Mouse (Mus musculus): ENCODE data around the gene Zfp628. TPM values are rescaled to one million over a fixed set of nuclear protein-coding genes. Genes with fewer than 3 reads are reported as not detected.

Gene Zfp628
- total RNA-seq, 2 experiments from 2014 or later = 13.7 to 15.5 TPM

DNA sequence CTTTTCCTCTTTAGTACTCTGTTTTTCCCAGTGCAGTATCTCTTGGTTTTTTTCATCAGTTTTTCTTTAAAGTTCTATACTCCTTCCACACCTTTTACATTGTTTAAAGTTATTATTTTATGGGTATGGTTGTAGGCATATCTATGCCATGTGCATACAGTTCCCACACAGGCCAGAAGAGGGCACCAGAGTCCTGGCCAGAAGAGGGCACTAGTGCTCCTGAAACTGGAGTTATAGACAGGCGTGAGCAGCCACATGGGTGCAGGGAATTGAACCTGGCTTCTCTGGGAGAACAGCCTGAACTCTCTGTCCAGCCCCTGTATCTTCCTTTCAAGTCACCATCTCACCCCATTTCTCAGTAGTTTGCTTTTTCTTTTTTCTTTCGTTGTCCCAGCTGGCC lies 23.4 kb downstream of the Zfp628 start:
- DNase-seq = peak; percentile 83 to 86

DNA sequence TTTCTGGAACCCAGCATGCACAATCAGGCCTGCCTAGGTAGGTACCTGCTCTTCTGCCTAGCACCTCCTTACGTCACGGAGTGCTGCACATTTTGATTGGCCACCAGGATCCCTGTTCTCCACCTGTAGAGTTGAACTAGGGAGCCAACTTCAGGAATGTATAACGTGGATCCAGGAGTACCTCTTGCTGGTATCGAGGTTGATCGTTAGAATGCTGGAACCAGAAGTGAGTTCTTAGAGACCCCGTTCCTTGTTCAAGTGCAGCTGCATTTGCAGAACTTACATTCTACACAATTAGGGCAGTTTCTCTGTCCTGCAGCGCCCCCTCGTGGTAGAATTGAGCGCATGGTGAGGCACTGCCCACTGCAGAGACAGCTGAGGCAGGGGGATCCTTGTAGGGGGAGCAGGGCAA lies 25.1 kb downstream of the Zfp628 start:
- DNase-seq = peak; percentile 87 to 89

DNA sequence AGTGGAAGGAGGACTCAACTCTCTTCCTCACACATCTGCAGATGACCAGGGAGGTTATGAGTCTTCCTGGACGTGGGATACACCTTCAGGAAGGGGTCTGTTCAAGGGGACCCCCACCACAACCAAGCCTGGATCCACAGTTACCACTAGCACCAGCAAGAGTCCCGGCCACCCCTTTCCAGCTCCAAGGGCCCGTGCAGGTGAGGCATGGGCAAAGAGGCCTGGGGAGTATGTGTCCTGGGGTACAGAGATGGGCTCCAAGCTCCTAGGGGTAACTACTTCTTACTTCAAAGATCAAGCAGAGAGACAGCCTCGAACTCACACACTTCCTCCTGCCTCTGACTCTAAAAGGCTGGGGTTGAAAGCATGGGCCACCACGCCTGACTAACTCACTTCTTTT lies 27.7 kb downstream of the Zfp628 start:
- no peak for DNase-seq

DNA sequence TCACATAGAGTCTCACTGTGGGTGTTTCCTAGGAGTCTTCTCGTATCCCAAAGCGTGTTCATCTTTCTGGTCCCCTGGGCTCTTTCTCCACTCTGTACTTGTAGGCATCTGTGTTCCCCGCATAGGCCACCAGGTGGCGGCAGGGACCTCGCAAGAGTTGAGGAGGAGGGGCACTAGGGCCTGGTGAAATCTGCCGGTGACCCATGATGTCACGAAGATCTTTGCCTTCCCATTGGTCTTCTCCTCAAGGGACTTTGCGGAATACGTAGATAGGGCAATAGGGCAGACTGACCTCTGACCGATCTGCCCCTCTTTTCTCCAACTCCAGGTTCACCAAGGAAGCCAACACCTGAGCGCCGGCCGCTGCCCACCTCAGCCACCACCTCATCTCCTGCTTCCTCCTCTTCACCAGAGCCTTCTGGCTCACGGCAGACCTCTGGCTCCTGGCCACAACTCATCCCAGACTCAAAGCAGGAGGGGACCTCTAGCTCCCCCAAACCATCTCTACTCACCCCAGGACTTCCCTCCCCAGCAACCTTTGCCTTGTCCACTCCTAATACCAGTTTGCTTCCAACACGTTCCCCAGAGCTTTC lies 28.3 kb downstream of the Zfp628 start:
- peak; percentile 94 to 95 for DNase-seq

DNA sequence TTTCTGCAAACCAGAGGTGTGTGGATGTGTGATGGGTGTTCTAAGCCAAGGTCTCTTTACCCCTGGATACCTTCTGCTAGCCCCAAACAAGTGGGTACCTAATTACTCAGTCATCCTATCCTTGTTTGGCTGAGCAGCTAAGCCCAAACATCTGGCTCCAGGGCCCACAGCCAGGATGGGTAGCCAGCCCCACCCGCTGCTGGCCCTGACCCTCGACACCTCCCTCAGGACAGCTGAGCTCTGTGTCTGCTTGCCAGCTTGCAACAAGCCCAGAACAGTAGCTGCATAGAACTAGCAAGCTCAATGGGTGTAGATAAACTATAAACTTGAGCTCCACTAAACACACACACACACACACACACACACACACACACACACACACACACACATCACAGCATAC lies 32.8 kb downstream of the Zfp628 start:
- DNase-seq = peak; percentile 77 to 80

DNA sequence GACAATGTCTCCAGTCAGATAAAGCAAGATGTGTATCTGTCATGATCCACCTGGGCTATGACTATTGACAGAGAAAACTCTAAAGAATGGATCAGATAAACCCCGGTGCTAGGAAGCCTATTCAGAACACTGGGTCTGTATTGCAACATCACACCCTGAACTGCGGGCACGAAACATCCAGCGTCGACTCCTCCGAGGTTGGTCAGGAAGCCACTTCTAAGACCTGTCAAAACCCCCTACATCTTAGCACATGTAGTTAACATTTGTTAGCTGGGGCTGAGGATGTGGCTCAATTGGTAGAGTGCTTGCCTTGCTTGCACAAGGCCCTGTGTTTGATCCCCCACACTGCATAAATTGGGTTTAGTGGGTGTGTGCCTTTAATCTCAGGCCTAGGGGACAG lies 33.4 kb downstream of the Zfp628 start:
- DNase-seq = no peak

DNA sequence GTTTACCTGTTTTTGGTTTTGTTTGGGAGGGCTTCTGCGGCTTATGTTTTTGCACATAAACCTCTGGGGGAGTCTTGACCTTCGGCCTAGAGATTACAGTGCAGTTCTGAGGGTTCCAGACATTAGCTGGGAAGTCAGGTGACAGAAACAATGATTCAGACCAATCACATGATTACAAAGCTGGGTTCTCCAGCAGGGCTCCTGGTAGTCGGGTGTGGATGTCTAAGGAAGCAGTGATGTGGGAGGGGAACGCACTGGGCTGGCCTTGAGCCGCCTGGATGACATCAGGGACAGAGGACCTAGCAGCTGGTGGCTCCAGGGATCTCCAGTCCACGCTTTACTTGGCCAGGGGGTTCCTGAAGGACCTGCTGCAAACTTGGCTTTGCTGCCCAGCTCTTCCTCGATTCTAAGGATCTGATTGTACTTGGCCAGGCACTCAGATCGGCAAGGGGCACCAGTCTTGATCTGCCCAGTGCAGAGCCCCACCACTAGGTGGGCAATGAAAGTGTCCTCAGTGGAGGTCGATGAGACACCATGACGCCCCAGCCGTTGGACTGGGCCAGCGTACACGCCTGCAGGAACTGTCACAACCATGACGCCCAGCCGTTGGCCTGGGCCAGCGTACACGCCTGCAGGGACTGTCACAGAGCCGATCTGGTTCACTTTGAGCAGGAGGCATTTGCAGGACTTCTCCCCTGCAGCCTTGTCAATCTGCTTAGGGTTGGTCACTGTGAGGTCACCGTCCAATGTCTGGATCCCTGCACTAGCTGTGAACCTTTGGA lies 35.7 kb downstream of the Zfp628 start:
- DNase-seq = peak; percentile 62 to 71

DNA sequence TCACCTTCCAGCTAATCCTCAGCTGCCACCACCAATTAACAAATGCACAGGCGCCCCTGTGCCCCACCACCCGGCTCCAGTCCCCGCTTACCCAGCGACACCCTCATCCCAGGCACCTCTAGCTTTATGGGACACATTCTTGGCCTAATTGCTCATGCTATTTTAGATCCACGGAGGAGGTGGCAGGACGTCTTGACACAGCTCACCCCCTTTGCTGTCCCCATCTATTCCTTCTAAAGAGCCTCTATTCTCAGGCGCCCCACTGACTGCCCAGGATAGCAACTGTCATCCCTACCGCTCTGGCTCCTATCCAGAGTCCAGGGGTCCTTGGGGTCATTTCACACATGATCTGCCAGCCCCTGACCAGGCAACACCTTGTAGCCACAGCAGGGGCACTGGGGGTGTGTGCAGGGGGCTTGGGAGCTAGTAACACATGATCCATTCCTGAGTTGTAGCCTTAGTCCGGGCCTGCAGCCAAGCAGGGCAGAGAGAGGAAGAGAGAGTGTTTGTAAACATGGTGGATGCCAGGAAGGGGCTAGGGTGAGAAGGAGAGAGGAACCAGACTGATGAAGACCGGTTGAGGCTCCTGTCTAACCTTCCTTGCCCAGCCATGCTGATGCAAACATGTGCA lies 38.9 kb downstream of the Zfp628 start:
- no peak for DNase-seq

DNA sequence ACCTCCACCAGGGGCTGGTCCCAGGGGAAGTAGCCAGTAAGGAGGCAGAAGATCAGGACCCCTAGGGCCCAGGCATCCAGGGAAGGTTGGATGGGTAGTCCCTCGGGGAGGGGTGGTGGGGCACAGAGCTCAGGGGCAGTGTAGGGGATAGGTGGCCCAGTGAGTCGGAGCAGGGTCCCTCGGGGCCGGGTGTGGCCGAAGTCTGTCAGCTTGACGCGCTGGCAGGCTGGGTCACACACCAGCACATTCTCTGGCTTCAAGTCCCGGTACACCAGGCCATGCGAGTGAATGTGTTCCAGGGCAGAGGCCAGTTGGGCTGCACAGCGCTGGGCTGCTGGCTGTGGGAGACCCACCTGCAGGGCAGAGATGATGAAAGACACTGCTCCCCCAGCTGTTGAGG lies 42.3 kb downstream of the Zfp628 start:
- no peak for DNase-seq

DNA sequence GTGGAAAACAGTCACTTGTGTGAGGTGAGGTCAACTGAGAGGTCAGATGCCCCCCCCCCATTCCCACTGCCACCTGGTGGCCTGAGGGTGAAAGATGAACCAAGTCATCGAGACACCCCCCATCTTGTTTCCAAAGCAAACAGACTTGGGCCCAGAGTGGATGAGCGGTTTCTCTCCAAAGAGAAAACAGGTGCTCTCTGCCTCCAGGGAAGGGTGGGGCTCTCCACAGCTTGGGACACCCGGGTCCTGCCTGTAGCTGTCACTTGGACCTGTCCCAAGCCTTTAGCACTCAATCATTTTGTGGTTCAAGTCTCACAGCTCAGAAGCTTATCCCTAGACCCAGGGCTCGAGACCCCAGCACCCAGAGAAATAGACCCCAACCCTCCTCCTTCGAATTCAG lies 48.5 kb downstream of the Zfp628 start:
- DNase-seq = no peak

DNA sequence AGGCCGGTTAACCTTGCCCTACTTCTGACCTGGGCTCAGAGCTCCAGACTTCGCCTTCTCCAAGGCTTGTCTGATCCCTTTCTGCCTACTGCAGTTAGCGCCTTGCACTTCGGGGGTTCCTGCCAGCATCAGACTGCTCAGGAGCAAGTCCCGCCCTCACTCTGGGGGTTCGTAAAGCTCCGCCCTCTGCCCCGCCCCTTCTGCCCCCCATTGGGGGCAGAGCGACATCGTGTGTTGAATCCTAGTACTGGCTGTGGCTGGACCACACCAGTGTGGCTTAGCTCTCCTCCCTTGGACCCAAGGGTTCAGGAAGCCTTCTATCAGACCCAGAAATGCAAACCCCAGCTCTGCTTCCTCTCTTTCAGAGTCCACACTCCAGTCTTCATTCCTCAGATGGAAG lies 49.3 kb downstream of the Zfp628 start, which contains the start of gene Sbk2:
Gene Sbk2 (minus strand): TSS at position 135 of the 400 bp plus-strand sequence.
- peak; percentile 88 to 91 for DNase-seq

DNA sequence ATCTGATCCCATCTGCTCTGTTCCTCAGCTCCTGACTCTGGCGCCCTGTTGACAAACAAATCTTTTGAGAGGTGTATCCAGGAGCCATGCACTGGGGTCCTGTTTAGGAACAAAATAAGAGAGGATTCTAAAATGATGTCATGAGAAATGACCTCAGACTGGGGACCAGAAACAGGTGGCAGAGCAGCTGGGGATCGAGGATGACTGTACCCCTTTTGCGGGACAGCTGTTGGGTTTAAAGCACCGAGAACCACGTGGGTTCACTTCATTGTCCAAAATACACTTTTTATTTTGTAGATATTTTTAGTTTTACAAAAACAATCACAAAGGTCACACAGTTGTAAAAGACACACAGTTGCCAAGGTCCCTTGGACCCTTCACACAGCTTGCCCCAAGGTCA lies 50.0 kb downstream of the Zfp628 start:
- no peak for DNase-seq

DNA sequence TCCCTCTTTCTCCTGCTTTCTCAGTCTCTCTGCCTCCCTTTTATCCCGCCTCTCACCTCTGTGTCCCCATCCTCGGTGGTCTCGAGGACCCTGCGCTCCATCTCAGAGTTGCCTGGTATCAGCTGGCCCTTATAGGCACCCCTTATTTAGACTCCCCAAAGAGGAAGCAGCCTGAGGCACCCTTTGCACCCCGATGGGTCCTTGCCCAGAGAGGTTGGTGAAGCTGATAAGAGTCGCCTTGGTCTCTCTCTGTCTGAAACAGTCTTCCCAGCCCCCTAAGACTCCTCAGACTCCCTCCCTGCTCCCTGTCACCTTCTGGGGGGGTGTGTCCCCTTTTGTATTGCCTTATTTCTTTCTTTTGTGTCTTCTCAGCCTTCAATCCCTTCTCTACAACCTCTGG lies 56.1 kb downstream of the Zfp628 start, which contains the start of gene Sbk3:
Gene Sbk3 (minus strand): TSS at position 101 of the 400 bp plus-strand sequence.
- DNase-seq = no peak

Other genes with a start within 250 kb of the Zfp628 start
- 10 to 100 TPM; 47.8 to 50.7 TPM for gene Hspbp1, start 230.1 kb upstream of the Zfp628 start, total RNA-seq (2021)
- gene Brsk1, start 224.6 kb upstream of the Zfp628 start, total RNA-seq (2021) = 1 to 10 TPM; 6.6 to 8.0 TPM
- gene Tmem150b, start 190.0 kb upstream of the Zfp628 start, total RNA-seq (2021) = under 1 TPM; 0.16 to 0.43 TPM
- gene Kmt5c, start 175.1 kb upstream of the Zfp628 start, total RNA-seq (2021) = 10 to 100 TPM; 30.5 to 34.6 TPM
- 1 to 10 TPM; 7.5 to 7.8 TPM for gene Cox6b2, start 162.1 kb upstream of the Zfp628 start, total RNA-seq (2021)
- gene Fam71e2, start 143.9 kb upstream of the Zfp628 start, total RNA-seq (2021) = not detected
- under 1 TPM; 0.13 to 0.56 TPM for gene Il11, start 132.4 kb upstream of the Zfp628 start, total RNA-seq (2021)
- gene Tmem190, start 132.3 kb upstream of the Zfp628 start, total RNA-seq (2021) = not detected
- gene Tmem238, start 125.6 kb upstream of the Zfp628 start, total RNA-seq (2021) = 10 to 100 TPM in 1 of 2 experiments, 1 to 10 TPM in 1; 8.2 to 15.0 TPM
- gene Rpl28, start 122.3 kb upstream of the Zfp628 start, total RNA-seq (2021) = 1,000 to 10,000 TPM in 1 of 2 experiments, 100 to 1,000 TPM in 1; 989 to 1,001 TPM
- gene Ube2s, start 102.6 kb upstream of the Zfp628 start, total RNA-seq (2021) = 100 to 1,000 TPM; 123 to 125 TPM
- gene Shisa7, start 70.5 kb upstream of the Zfp628 start, total RNA-seq (2021) = under 1 TPM; 0.86 to 0.93 TPM
- 10 to 100 TPM in 1 of 2 experiments, 1 to 10 TPM in 1; 9.2 to 23.4 TPM for gene Isoc2b, start 45.0 kb upstream of the Zfp628 start, total RNA-seq (2021)
- gene Isoc2a, start 38.1 kb upstream of the Zfp628 start, total RNA-seq (2021) = 10 to 100 TPM; 23.5 to 47.3 TPM
- gene Gm36210, start 8.7 kb upstream of the Zfp628 start, total RNA-seq (2021) = not detected
- gene Nat14, start 6.8 kb downstream of the Zfp628 start, total RNA-seq (2021) = 10 to 100 TPM in 1 of 2 experiments, 1 to 10 TPM in 1; 7.1 to 11.5 TPM
- 1 to 10 TPM; 1.7 to 2.7 TPM for gene Ssc5d, start 10.6 kb downstream of the Zfp628 start, total RNA-seq (2021)
- gene Sbk2, start 49.2 kb downstream of the Zfp628 start, total RNA-seq (2021) = under 1 TPM; 0.36 to 0.89 TPM
- under 1 TPM; 0.23 to 0.50 TPM for gene Sbk3, start 56.0 kb downstream of the Zfp628 start, total RNA-seq (2021)
- gene Zfp579, start 80.9 kb downstream of the Zfp628 start, total RNA-seq (2021) = 10 to 100 TPM; 16.5 to 16.8 TPM
- 10 to 100 TPM in 1 of 2 experiments, 1 to 10 TPM in 1; 8.7 to 14.0 TPM for gene Zfp524, start 99.2 kb downstream of the Zfp628 start, total RNA-seq (2021)
- 10 to 100 TPM; 23.5 to 31.5 TPM for gene Fiz1, start 99.5 kb downstream of the Zfp628 start, total RNA-seq (2021)
- not detected for gene Gm44973, start 100.3 kb downstream of the Zfp628 start, total RNA-seq (2021)
- 10 to 100 TPM; 22.1 to 24.1 TPM for gene Zfp865, start 105.2 kb downstream of the Zfp628 start, total RNA-seq (2021)
- gene Ccdc106, start 105.3 kb downstream of the Zfp628 start, total RNA-seq (2021) = 1 to 10 TPM in 1 of 2 experiments, under 1 TPM in 1; 0.96 to 1.4 TPM
- gene 4632433K11Rik, start 118.9 kb downstream of the Zfp628 start, total RNA-seq (2021) = not detected
- 1 to 10 TPM; 3.8 to 4.5 TPM for gene Zfp784, start 123.2 kb downstream of the Zfp628 start, total RNA-seq (2021)
- gene Zfp580, start 136.3 kb downstream of the Zfp628 start, total RNA-seq (2021) = 1 to 10 TPM; 6.4 to 9.3 TPM
- 100 to 1,000 TPM; 143 to 180 TPM for gene U2af2, start 146.9 kb downstream of the Zfp628 start, total RNA-seq (2021)
- 100 to 1,000 TPM; 146 to 155 TPM for gene Epn1, start 165.0 kb downstream of the Zfp628 start, total RNA-seq (2021)
- gene Rfpl4, start 201.7 kb downstream of the Zfp628 start, total RNA-seq (2021) = under 1 TPM in 1 of 2 experiments, not detected in 1; 0.56 TPM
- gene Rasl2-9, start 210.7 kb downstream of the Zfp628 start, total RNA-seq (2021) = 1 to 10 TPM; 1.3 to 1.4 TPM
- gene Vmn1r55, start 234.5 kb downstream of the Zfp628 start, total RNA-seq (2021) = not detected